Mouse (Mus musculus): Measurements from ENCODE around the gene 6330409D20Rik.

- TF ChIP-seq CTCF (conservative IDR thresholded peaks at IDR 0.05; ENCODE audit: low read length): no peak
- no peak for TF ChIP-seq POU5F1 (IDR thresholded peaks at IDR 0.05; ENCODE audit: borderline replicate concordance, low read length)
These were observed 18.8 kb downstream of the 6330409D20Rik start for GRCm38 (mm10) chr2:32722046-32722445.

Data from E14TG2a.4 (cell line).